Mouse (Mus musculus): ENCODE data around the gene Wdr27.

GRCm38 (mm10) chr17:14806808-14807207, 136.2 kb downstream of the Wdr27 start:
- TF ChIP-seq CTCF (IDR thresholded peaks at IDR 0.05; ENCODE audit: low read depth, low read length), result no peak
- no peak for TF ChIP-seq GATA2 (IDR thresholded peaks at IDR 0.05; ENCODE audit: borderline replicate concordance, low read depth, low read length)
- TF ChIP-seq GATA1 (IDR thresholded peaks at IDR 0.05; ENCODE audit: borderline replicate concordance, low read length), result no peak
